In the genomic region with DNA sequence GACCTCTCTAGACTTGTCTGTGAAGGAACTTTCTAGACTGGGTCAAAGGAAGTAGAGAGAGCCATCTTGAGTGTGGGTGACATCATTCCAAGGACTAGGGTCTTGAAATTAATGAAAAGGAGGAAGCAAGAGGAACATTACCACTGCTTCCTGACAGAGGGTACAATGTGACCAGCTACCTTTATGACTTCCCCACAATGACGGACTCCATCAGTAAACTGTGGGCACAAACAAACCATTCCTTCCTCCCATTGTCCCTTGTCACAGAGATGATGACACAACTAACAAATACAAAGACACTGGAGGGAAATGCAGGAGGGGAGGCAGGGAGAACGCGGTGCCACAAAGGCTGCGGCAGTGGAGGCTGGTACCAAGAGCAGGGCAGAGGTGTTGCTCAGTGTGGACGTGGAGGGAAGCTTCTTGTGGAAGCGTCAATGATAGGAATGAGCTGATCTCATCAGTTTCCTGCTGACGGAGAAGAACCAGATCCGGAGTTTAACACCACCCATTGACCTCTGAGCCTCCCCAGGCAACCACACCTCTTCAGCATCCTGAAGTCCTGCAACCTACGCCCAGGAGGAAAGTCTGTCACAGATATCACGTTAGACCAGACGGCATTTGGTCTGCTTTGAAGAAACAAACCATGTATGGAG, we compare ENCODE assay signal across 26 mouse cellular contexts.
DNase-seq lines count a peak whose midpoint lies in the region; ATAC-seq and TF ChIP-seq lines count a peak whose summit lies in the region.
"Had no signal": no experiment of that assay in that cellular context is flagged by ENCODE, and none has a peak within 500 bp of the region (broad histone marks: within the 10 kb centered on the region; RNA-seq: fewer than 3 reads in every experiment).

No protein-coding gene starts in this region.

- no peak for TF ChIP-seq POLR2A in lung, adult 2 months (IDR thresholded peaks at IDR 0.05; ENCODE audit: borderline replicate concordance, extremely low read depth, low read depth, low read length)

- no peaks in the 10 kb centered on the region for H3K9me3 ChIP-seq in heart, embryonic 16.5 days (replicated peaks; ENCODE audit: control insufficient read depth, low read length)
- no peaks in the 10 kb centered on the region for H3K9me3 ChIP-seq in lung, embryonic 14.5 days (ENCODE audit: low read depth, low read length)
- H3K9me3 ChIP-seq: embryonic facial prominence, embryonic 13.5 days; forebrain, embryonic 12.5 days; hindbrain, embryonic 15.5 days; limb, embryonic 15.5 days; neural tube, embryonic 12.5 days had no signal

- peak; percentile 78 for DNase-seq in heart, adult 11 months
- DNase-seq in heart, postnatal 10 days, result no peak
- DNase-seq in heart, postnatal 14 days, result no peak
- DNase-seq in lung, embryonic 14.5 days, result no peak
- no peak for DNase-seq in lung, adult 2 months
- DNase-seq in ZHBTc4 (ENCODE audit: low read depth, low spot score), result peak; percentile 9
- DNase-seq in gastrocnemius, postnatal 10 days, result no peak
- DNase-seq: adrenal gland, postnatal 10 days; cerebellum, adult 2 months; cerebellum, postnatal 25 days; embryo, embryonic 11 days; gastrocnemius, postnatal 36 days; kidney, postnatal 10 days; midbrain, embryonic 14.5 days; right cerebral cortex, postnatal 14 days; thymus, adult 2 months had no signal

- no peaks in the 10 kb centered on the region for H3K4me1 ChIP-seq in heart, embryonic 16.5 days (ENCODE audit: control insufficient read depth, insufficient read depth, low read length)
- no peaks in the 10 kb centered on the region for H3K4me1 ChIP-seq in lung, embryonic 14.5 days (ENCODE audit: insufficient read depth)
- H3K4me1 ChIP-seq in lung, adult 2 months (ENCODE audit: control insufficient read depth, insufficient read depth, low read length), result no peaks in the 10 kb centered on the region
- H3K4me1 ChIP-seq: limb, embryonic 15.5 days; megakaryocyte, embryonic 14.5 days had no signal

- no peak for TF ChIP-seq CTCF in lung, embryonic 14.5 days (IDR thresholded peaks at IDR 0.05; ENCODE audit: low read depth)
- TF ChIP-seq CTCF in lung, adult 2 months (IDR thresholded peaks at IDR 0.05; ENCODE audit: insufficient read depth, low read length), result no peak

- intact Hi-C loops in heart, postnatal 10 days (cut with DNase I), result no loop called here
- intact Hi-C loops in heart, postnatal 14 days (cut with DNase I), result no loop called here

- H3K4me2 ChIP-seq in heart, embryonic 16.5 days (ENCODE audit: low read depth, low read length), result no peak overlapping the region
- no peak overlapping the region for H3K4me2 ChIP-seq in lung, embryonic 14.5 days
- H3K4me2 ChIP-seq: embryonic facial prominence, embryonic 13.5 days; forebrain, embryonic 12.5 days; hindbrain, embryonic 15.5 days; limb, embryonic 15.5 days; neural tube, embryonic 12.5 days had no signal

- H3K27me3 ChIP-seq in heart, embryonic 16.5 days (ENCODE audit: control insufficient read depth, insufficient read depth, low read length), result no peaks in the 10 kb centered on the region
- no peaks in the 10 kb centered on the region for H3K27me3 ChIP-seq in lung, embryonic 14.5 days (ENCODE audit: insufficient read depth, low read length)
- H3K27me3 ChIP-seq: embryonic facial prominence, embryonic 13.5 days; forebrain, embryonic 12.5 days; hindbrain, embryonic 15.5 days; limb, embryonic 15.5 days; megakaryocyte, embryonic 14.5 days; neural tube, embryonic 12.5 days had no signal

- H3K36me3 ChIP-seq in heart, embryonic 16.5 days (ENCODE audit: control insufficient read depth, insufficient read depth), result no peaks in the 10 kb centered on the region
- no peaks in the 10 kb centered on the region for H3K36me3 ChIP-seq in lung, embryonic 14.5 days (ENCODE audit: insufficient read depth)
- H3K36me3 ChIP-seq: embryonic facial prominence, embryonic 13.5 days; forebrain, embryonic 12.5 days; hindbrain, embryonic 15.5 days; limb, embryonic 15.5 days; neural tube, embryonic 12.5 days had no signal

- ATAC-seq in heart, embryonic 16.5 days (replicated peaks; ENCODE audit: extremely low read depth, insufficient read depth, low FRiP score), result peak; percentile 62; the same call in 1 of the 2 replicates
- peak; percentile 70; the same call in 1 of the 2 replicates for ATAC-seq in lung, embryonic 14.5 days (ENCODE audit: insufficient read depth)

- H3K27ac ChIP-seq in heart, embryonic 16.5 days (ENCODE audit: low read length), result no peak overlapping the region
- H3K27ac ChIP-seq in lung, embryonic 14.5 days (ENCODE audit: low read depth), result no peak overlapping the region
- H3K27ac ChIP-seq: embryonic facial prominence, embryonic 13.5 days; forebrain, embryonic 12.5 days; hindbrain, embryonic 15.5 days; left cerebral cortex, adult 2 months; limb, embryonic 15.5 days; neural tube, embryonic 12.5 days; stomach, postnatal 0 days had no signal

- no peak overlapping the region for H3K9ac ChIP-seq in heart, embryonic 16.5 days (ENCODE audit: low read length)
- H3K9ac ChIP-seq in lung, embryonic 14.5 days, result no peak overlapping the region
- H3K9ac ChIP-seq: embryonic facial prominence, embryonic 13.5 days; forebrain, embryonic 12.5 days; hindbrain, embryonic 15.5 days; limb, embryonic 15.5 days; neural tube, embryonic 12.5 days had no signal

- no peak overlapping the region for H3K4me3 ChIP-seq in heart, embryonic 16.5 days (ENCODE audit: low read length)
- H3K4me3 ChIP-seq in lung, embryonic 14.5 days (ENCODE audit: low read depth, low read length), result no peak overlapping the region
- no peak overlapping the region for H3K4me3 ChIP-seq in lung, adult 2 months (replicated peaks; ENCODE audit: extremely low read depth, low read depth, low read length)
- H3K4me3 ChIP-seq: embryonic facial prominence, embryonic 13.5 days; erythroblast, embryonic 14.5 days; forebrain, embryonic 12.5 days; hindbrain, embryonic 15.5 days; left cerebral cortex, adult 2 months; limb, embryonic 15.5 days; megakaryocyte, embryonic 14.5 days; neural tube, embryonic 12.5 days had no signal

- WGBS in heart, embryonic 16.5 days, result 29% methylated on average over 11 of the region's 11 CpGs
- WGBS in lung, embryonic 14.5 days, result 54% methylated on average over 11 of the region's 11 CpGs
- 41% methylated on average over 11 of the region's 11 CpGs for WGBS in lung, adult 2 months

Comparison
In these comparisons a context has a peak if more than half of its experiments do, and no peak if none do; other contexts are left out.
1. DNase-seq: peak in heart, adult 11 months (single experiment) and ZHBTc4 (single experiment); none in heart, postnatal 10 days (0 of 2), heart, postnatal 14 days (0 of 2), lung, embryonic 14.5 days (single experiment), lung, adult 2 months (single experiment) and gastrocnemius, postnatal 10 days (single experiment).